Mouse (Mus musculus): ENCODE results near the gene Cep19.
"Not testable (repeated sequence)": the region's sequence is repeated elsewhere in the genome, so short reads cannot be mapped to it uniquely, and the experiment has no call there.

DNA sequence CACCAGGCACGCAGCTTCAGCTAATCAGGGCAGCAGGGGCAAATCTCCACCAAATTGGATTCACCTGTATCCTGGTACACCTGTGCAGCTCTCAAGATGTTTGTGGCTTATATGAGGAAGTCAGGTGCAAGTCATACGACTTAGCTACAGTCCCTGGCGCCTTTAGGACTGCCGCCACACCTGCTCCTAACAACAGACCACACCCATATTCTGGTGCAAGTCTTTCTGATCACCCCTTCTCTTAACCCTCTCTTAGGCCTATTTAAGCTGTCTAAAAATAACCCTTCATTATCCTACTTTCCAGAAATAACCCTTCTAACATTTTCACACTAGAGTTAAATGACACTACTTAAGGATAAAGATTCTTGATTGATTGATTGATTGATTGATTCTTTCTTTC, 29.5 kb upstream of the Cep19 start:
- TF ChIP-seq CTCF (IDR thresholded peaks at IDR 0.05; ENCODE audit: insufficient read depth, low read length); POLR2A (IDR thresholded peaks at IDR 0.05; ENCODE audit: borderline replicate concordance, extremely low read depth, low read depth, low read length): not testable (repeated sequence)
